Mouse (Mus musculus) MEL-GATA-1-ER (cell line): ENCODE measurements around the gene Lrrc18.
A peak's percentile ranks its signal among the peaks of the same experiment; 100 is the strongest.

Source experiments
- DNase-seq: peaks from one replicate; pipeline ENCODE4 v3.0.0-alpha.2; 2012; ENCODE audit warnings: low read depth; ENCODE audit errors: extremely low read depth

The Lrrc18 gene

GRCm38 (mm10) chr14:32991082-32991481, at the start of gene Lrrc18:
TSS of gene Lrrc18 (plus strand) at chr14:32991382.
- DNase-seq = no peak

GRCm38 (mm10) chr14:32947512-32947911, 43.7 kb upstream of the Lrrc18 start:
- no peak for DNase-seq

- no peak for DNase-seq
Observed at GRCm38 (mm10) chr14:32950312-32951301, 40.6 kb upstream of the Lrrc18 start.

GRCm38 (mm10) chr14:32956486-32956885, 34.7 kb upstream of the Lrrc18 start:
- DNase-seq = no peak

GRCm38 (mm10) chr14:32958671-32959070, 32.5 kb upstream of the Lrrc18 start:
- no peak for DNase-seq

GRCm38 (mm10) chr14:32960481-32960880, 30.7 kb upstream of the Lrrc18 start:
- peak; percentile 6 for DNase-seq

- no peak for DNase-seq
Observed at GRCm38 (mm10) chr14:32964742-32965141, 26.4 kb upstream of the Lrrc18 start.

GRCm38 (mm10) chr14:32970700-32971099, 20.5 kb upstream of the Lrrc18 start:
- DNase-seq = no peak

- DNase-seq = no peak
Observed at GRCm38 (mm10) chr14:32984176-32984738, 6.9 kb upstream of the Lrrc18 start.

GRCm38 (mm10) chr14:32986659-32987058, 4.5 kb upstream of the Lrrc18 start:
- no peak for DNase-seq

- no peak for DNase-seq
Observed at GRCm38 (mm10) chr14:32994954-32995636, 3.9 kb downstream of the Lrrc18 start.

- DNase-seq = no peak
Observed at GRCm38 (mm10) chr14:32999511-32999910, 8.3 kb downstream of the Lrrc18 start.

GRCm38 (mm10) chr14:33000112-33000979, 9.2 kb downstream of the Lrrc18 start:
- no peak for DNase-seq

- DNase-seq = no peak
Observed at GRCm38 (mm10) chr14:33005114-33005513, 13.9 kb downstream of the Lrrc18 start.

- DNase-seq = no peak
Observed at GRCm38 (mm10) chr14:33007638-33008037, 16.5 kb downstream of the Lrrc18 start.

GRCm38 (mm10) chr14:33019050-33019449, 27.9 kb downstream of the Lrrc18 start:
- no peak for DNase-seq

- no peak for DNase-seq
Observed at GRCm38 (mm10) chr14:33019606-33020005, 28.4 kb downstream of the Lrrc18 start.

GRCm38 (mm10) chr14:33030849-33031248, 39.7 kb downstream of the Lrrc18 start:
- no peak for DNase-seq

- no peak for DNase-seq
Observed at GRCm38 (mm10) chr14:33033424-33033823, 42.2 kb downstream of the Lrrc18 start.

- no peak for DNase-seq
Observed at GRCm38 (mm10) chr14:33035386-33035785, 44.2 kb downstream of the Lrrc18 start.

- no peak for DNase-seq
Observed at GRCm38 (mm10) chr14:33036811-33037210, 45.6 kb downstream of the Lrrc18 start.
